Mouse (Mus musculus): ENCODE data around the gene Fam131b. TPM values are rescaled to one million over a fixed set of nuclear protein-coding genes. Genes with fewer than 3 reads are reported as not detected.

Fam131b gene
- polyA plus RNA-seq, 1 experiment from 2014 or later, result 3.6 TPM

GRCm38 (mm10) chr6:42309816-42310378 is 14.5 kb downstream of the Fam131b start:
- Histone ChIP-seq H3K4me3 (replicated peaks) (no peak overlapping the region), H3K4me2 (no peak overlapping the region), H3K9ac (no peak overlapping the region), H3K27me3 (no peaks in the 10 kb centered on the region), H3K4me1 (no peaks in the 10 kb centered on the region), H3K9me3 (no peaks in the 10 kb centered on the region), H3K36me3 (replicated peaks) (peaks cover 85% of the 10 kb centered on the region), H3K27ac (no peak overlapping the region)
- 45% methylated on average over 8 of the region's 8 CpGs for WGBS
- ATAC-seq (ENCODE audit: low FRiP score), result no peak

- 93% methylated on average over 5 of the region's 5 CpGs for WGBS
- peaks cover 33% of the 10 kb centered on the region for H3K36me3 ChIP-seq (replicated peaks)
- no peak overlapping the region for H3K27ac ChIP-seq
- no peak overlapping the region for H3K4me2 ChIP-seq
- no peak for ATAC-seq (ENCODE audit: low FRiP score)
- H3K9ac ChIP-seq, result no peak overlapping the region
- H3K9me3 ChIP-seq, result no peaks in the 10 kb centered on the region
- H3K4me1 ChIP-seq, result no peaks in the 10 kb centered on the region
- H3K27me3 ChIP-seq, result no peaks in the 10 kb centered on the region
- no peak overlapping the region for H3K4me3 ChIP-seq (replicated peaks)
Measured at GRCm38 (mm10) chr6:42299362-42299761, 25.1 kb downstream of the Fam131b start.

GRCm38 (mm10) chr6:42295549-42296094 is 28.8 kb downstream of the Fam131b start:
- no peak overlapping the region for H3K4me2 ChIP-seq
- H3K9me3 ChIP-seq, result no peaks in the 10 kb centered on the region
- H3K27ac ChIP-seq, result no peak overlapping the region
- H3K36me3 ChIP-seq (replicated peaks), result peaks cover 56% of the 10 kb centered on the region
- no peak for ATAC-seq (ENCODE audit: low FRiP score)
- no peak overlapping the region for H3K9ac ChIP-seq
- H3K4me3 ChIP-seq (replicated peaks), result no peak overlapping the region
- WGBS, result 86% methylated on average over 3 of the region's 3 CpGs
- no peaks in the 10 kb centered on the region for H3K27me3 ChIP-seq
- H3K4me1 ChIP-seq, result no peaks in the 10 kb centered on the region

GRCm38 (mm10) chr6:42293327-42293726 is 31.1 kb downstream of the Fam131b start:
- H3K9me3 ChIP-seq, result no peaks in the 10 kb centered on the region
- H3K9ac ChIP-seq, result no peak overlapping the region
- no peak for ATAC-seq (ENCODE audit: low FRiP score)
- no peaks in the 10 kb centered on the region for H3K4me1 ChIP-seq
- no peak overlapping the region for H3K4me3 ChIP-seq (replicated peaks)
- H3K4me2 ChIP-seq, result no peak overlapping the region
- H3K27ac ChIP-seq, result no peak overlapping the region
- WGBS, result 89% methylated on average over 6 of the region's 6 CpGs
- H3K27me3 ChIP-seq, result no peaks in the 10 kb centered on the region
- H3K36me3 ChIP-seq (replicated peaks), result peaks cover 43% of the 10 kb centered on the region

GRCm38 (mm10) chr6:42287562-42287961 is 36.9 kb downstream of the Fam131b start:
- H3K9me3 ChIP-seq, result no peaks in the 10 kb centered on the region
- no peak overlapping the region for H3K9ac ChIP-seq
- peaks cover 60% of the 10 kb centered on the region for H3K36me3 ChIP-seq (replicated peaks)
- no peaks in the 10 kb centered on the region for H3K27me3 ChIP-seq
- no peak overlapping the region for H3K4me2 ChIP-seq
- no peak for ATAC-seq (ENCODE audit: low FRiP score)
- H3K27ac ChIP-seq, result no peak overlapping the region
- H3K4me1 ChIP-seq, result no peaks in the 10 kb centered on the region
- H3K4me3 ChIP-seq (replicated peaks), result no peak overlapping the region

- Histone ChIP-seq H3K4me2 (no peak within 1 kb of the TSS), H3K4me1 (no peaks in the 10 kb centered on the region), H3K27ac (no peak within 1 kb of the TSS), H3K4me3 (replicated peaks) (no peak within 1 kb of the TSS), H3K9ac (no peak within 1 kb of the TSS), H3K9me3 (no peaks in the 10 kb centered on the region), H3K27me3 (no peaks in the 10 kb centered on the region), H3K36me3 (replicated peaks) (peaks cover 63% of the 10 kb centered on the region)
- 0 out of 2 replicates have a peak, but pooled peaks have one; percentile 40 for ATAC-seq (ENCODE audit: low FRiP score)
- 75% methylated on average over 4 of the region's 5 CpGs for WGBS
Measured at GRCm38 (mm10) chr6:42286448-42286847, 38.0 kb downstream of the Fam131b start, which contains the start of gene Clcn1. Gene Clcn1, plus strand, starts transcription at chr6:42286685.

GRCm38 (mm10) chr6:42282865-42283528 is 41.4 kb downstream of the Fam131b start:
- H3K27me3 ChIP-seq, result no peaks in the 10 kb centered on the region
- H3K27ac ChIP-seq, result no peak overlapping the region
- 0 out of 2 replicates have a peak, but pooled peaks have one; percentile 6 for ATAC-seq (ENCODE audit: low FRiP score)
- H3K9me3 ChIP-seq, result no peaks in the 10 kb centered on the region
- H3K4me2 ChIP-seq, result no peak overlapping the region
- WGBS, result 86% methylated on average over 5 of the region's 5 CpGs
- no peaks in the 10 kb centered on the region for H3K4me1 ChIP-seq
- no peak overlapping the region for H3K9ac ChIP-seq
- H3K36me3 ChIP-seq (replicated peaks), result peaks cover 79% of the 10 kb centered on the region
- no peak overlapping the region for H3K4me3 ChIP-seq (replicated peaks)

GRCm38 (mm10) chr6:42276151-42276550 is 48.3 kb downstream of the Fam131b start:
- H3K4me1 ChIP-seq, result no peaks in the 10 kb centered on the region
- no peak overlapping the region for H3K4me2 ChIP-seq
- ATAC-seq (ENCODE audit: low FRiP score), result no peak
- H3K4me3 ChIP-seq (replicated peaks), result no peak overlapping the region
- WGBS, result 64% methylated on average over 2 of the region's 2 CpGs
- no peaks in the 10 kb centered on the region for H3K27me3 ChIP-seq
- no peak overlapping the region for H3K27ac ChIP-seq
- H3K9ac ChIP-seq, result no peak overlapping the region
- no peaks in the 10 kb centered on the region for H3K9me3 ChIP-seq
- peaks cover 87% of the 10 kb centered on the region for H3K36me3 ChIP-seq (replicated peaks)

GRCm38 (mm10) chr6:42270817-42271216 is 53.6 kb downstream of the Fam131b start:
- H3K9me3 ChIP-seq, result no peaks in the 10 kb centered on the region
- H3K4me2 ChIP-seq, result no peak overlapping the region
- no peak overlapping the region for H3K27ac ChIP-seq
- no peak overlapping the region for H3K9ac ChIP-seq
- H3K4me3 ChIP-seq (replicated peaks), result no peak overlapping the region
- H3K27me3 ChIP-seq, result no peaks in the 10 kb centered on the region
- H3K4me1 ChIP-seq, result peaks cover 8% of the 10 kb centered on the region
- ATAC-seq (ENCODE audit: low FRiP score), result no peak
- H3K36me3 ChIP-seq (replicated peaks), result peaks cover 76% of the 10 kb centered on the region

- H3K4me2 ChIP-seq, result peak overlapping the region; percentile 72
- peak overlapping the region; percentile 94 for H3K9ac ChIP-seq
- ATAC-seq (ENCODE audit: low FRiP score), result 0 out of 2 replicates have a peak, but pooled peaks have one; percentile 0
- H3K4me3 ChIP-seq (replicated peaks), result peak overlapping the region; percentile 84
- H3K9me3 ChIP-seq, result no peaks in the 10 kb centered on the region
- H3K36me3 ChIP-seq (replicated peaks), result peaks cover 33% of the 10 kb centered on the region
- peaks cover 8% of the 10 kb centered on the region for H3K4me1 ChIP-seq
- under 1% methylated on average over 21 of the region's 21 CpGs for WGBS
- H3K27ac ChIP-seq, result peak overlapping the region; percentile 90
- no peaks in the 10 kb centered on the region for H3K27me3 ChIP-seq
Measured at GRCm38 (mm10) chr6:42265391-42266330, 58.8 kb downstream of the Fam131b start.

All from forebrain, embryonic 12.5 days (tissue).